Mouse (Mus musculus) testis, adult 2 months (tissue): Measurements from ENCODE around the gene Pard3. TPM values are rescaled to one million over a fixed set of nuclear protein-coding genes. Genes with fewer than 3 reads are reported as not detected.

ENCODE experiments used
- H3K27ac ChIP-seq: fragments of 200-500 bp; 2 replicates; pipeline ENCODE4 v1.5.1; 2012; ENCODE audit warnings: low read depth, low read length; ENCODE audit not compliant: control insufficient read depth, insufficient read depth
- H3K27me3 ChIP-seq: fragments of 200-500 bp; 2 replicates; pipeline ENCODE4 v1.6.1; 2012; ENCODE audit warnings: mild to moderate bottlenecking, low read length, moderate library complexity; ENCODE audit not compliant: control insufficient read depth, insufficient read depth
- H3K36me3 ChIP-seq: fragments of 200-500 bp; 2 replicates; pipeline ENCODE4 v1.6.1; 2012; ENCODE audit warnings: mild to moderate bottlenecking, low read length; ENCODE audit not compliant: control insufficient read depth, insufficient read depth
- H3K4me1 ChIP-seq: fragments of 200-500 bp; 2 replicates; pipeline ENCODE4 v1.6.1; 2012; ENCODE audit warnings: low read length; ENCODE audit not compliant: control insufficient read depth, insufficient read depth
- H3K4me3 ChIP-seq: fragments of 200-500 bp; 2 replicates; pipeline ENCODE4 v1.5.1; 2012; ENCODE audit warnings: low read depth, mild to moderate bottlenecking, low read length, moderate library complexity, mixed read lengths; ENCODE audit not compliant: control insufficient read depth
- CTCF ChIP-seq: fragments of 200-500 bp; IDR thresholded peaks from 2 replicates; pipeline ENCODE4 v1.5.1; 2012; ENCODE audit warnings: low read depth, mild to moderate bottlenecking, inconsistent platforms, low read length, moderate library complexity; ENCODE audit not compliant: control insufficient read depth, insufficient read depth, insufficient replicate concordance
- POLR2A ChIP-seq: fragments of 200-500 bp; IDR thresholded peaks from 2 replicates; pipeline ENCODE4 v1.6.1; 2012; ENCODE audit warnings: low read depth, mild to moderate bottlenecking, inconsistent platforms, low read length, moderate library complexity; ENCODE audit not compliant: control insufficient read depth
- polyA plus RNA-seq: library from polyadenylated mRNA; depleted of rRNA; stranded (reverse); fragments of >200 nt; gene quantifications from 2 replicates; pipeline ENCODE4 v1.2.3, GENCODE M21; 2012

Pard3 gene
- polyA plus RNA-seq, 1 experiment, result 4.1 TPM

DNA sequence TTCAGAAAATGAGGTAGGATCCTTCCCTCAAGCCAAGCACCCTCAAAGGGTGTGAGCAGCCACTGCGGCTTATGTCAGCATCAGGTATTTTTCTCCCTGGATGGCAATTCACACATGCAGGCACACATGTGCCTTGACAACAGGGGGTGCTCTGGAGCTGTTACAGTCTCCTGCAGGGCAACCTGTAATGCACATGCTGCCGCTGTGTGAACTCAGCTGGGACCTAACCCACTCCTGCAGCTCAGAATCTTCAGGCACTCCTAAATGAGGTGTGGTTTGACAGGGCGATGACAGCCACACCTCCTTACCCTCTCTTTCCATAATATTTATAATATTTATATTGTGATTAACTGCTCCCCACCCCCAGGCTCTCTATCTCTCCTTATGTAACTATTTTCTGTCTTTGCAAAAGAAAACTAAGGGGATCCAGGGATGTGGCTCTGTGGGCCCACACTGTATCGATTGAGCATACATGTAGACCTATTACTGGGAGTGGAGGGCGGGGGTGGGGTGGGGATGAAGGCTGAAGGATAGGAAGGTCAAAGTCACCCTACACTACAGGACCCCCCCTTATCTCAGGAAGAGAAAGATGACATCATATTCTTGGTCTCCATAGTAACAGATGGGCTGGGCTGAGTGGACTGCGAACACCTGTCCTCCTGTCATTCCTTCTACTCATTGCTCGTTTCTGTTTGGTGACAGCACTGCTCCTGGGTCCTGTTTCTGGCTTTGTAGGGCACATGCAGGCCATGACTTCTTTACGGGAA, 375.1 kb downstream of the Pard3 start:
- Histone ChIP-seq H3K4me1 (no peaks in the 10 kb centered on the region; the same call in 1 of the 2 replicates), H3K27me3 (no peaks in the 10 kb centered on the region), H3K4me3 (no peak overlapping the region), H3K27ac (no peak overlapping the region), H3K36me3 (no peaks in the 10 kb centered on the region)
- TF ChIP-seq POLR2A (no peak), CTCF (peak; percentile 37; the same call in 1 of the 2 replicates)

GRCm38 (mm10) chr8:127439392-127440160, 375.9 kb downstream of the Pard3 start:
- Histone ChIP-seq H3K4me1 (no peaks in the 10 kb centered on the region; the same call in 1 of the 2 replicates), H3K4me3 (no peak overlapping the region), H3K36me3 (no peaks in the 10 kb centered on the region), H3K27me3 (no peaks in the 10 kb centered on the region), H3K27ac (no peak overlapping the region)
- TF ChIP-seq POLR2A (no peak), CTCF (no peak)

DNA sequence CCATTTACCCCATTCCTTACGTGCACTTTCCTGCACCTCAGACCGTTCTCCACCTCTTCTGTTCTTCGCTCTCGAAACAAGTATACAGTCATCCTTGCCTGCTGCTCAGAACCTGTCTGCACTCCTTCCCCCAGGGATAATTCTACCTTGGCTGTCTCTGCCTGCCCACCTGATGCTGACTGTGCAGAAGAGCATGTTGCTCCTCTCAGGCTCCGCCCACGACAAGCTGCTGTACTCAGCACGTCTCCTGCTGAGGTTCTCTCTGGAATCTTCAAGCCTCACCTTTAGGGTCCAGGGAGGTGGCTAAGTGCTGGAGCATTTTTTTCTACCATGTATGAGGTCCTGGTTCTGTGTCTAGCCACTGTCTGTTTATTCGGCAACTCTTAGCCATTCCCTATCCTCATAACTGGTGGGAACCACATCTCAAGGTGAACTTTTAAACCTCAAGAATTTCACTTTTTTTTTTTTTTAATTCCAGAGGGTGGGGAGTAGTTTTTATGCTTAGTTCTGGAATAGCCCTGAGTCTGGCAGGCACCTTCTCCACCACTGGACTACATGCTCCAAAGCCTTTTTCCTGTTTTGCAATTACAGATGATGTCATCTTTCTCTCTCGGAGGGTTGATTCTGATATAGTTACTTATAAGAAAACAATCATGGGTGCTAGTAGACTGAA, 376.6 kb downstream of the Pard3 start:
- H3K4me3 ChIP-seq, result no peak overlapping the region
- H3K27ac ChIP-seq, result no peak overlapping the region
- no peaks in the 10 kb centered on the region; the same call in 1 of the 2 replicates for H3K4me1 ChIP-seq
- no peak for TF ChIP-seq POLR2A
- TF ChIP-seq CTCF, result no peak
- no peaks in the 10 kb centered on the region for H3K36me3 ChIP-seq
- H3K27me3 ChIP-seq, result no peaks in the 10 kb centered on the region

- Histone ChIP-seq H3K36me3 (no peaks in the 10 kb centered on the region), H3K4me1 (no peaks in the 10 kb centered on the region; the same call in 1 of the 2 replicates), H3K27ac (no peak overlapping the region), H3K27me3 (no peaks in the 10 kb centered on the region), H3K4me3 (no peak overlapping the region)
- TF ChIP-seq CTCF (no peak), POLR2A (no peak)
Measured at GRCm38 (mm10) chr8:127440834-127441485, 377.3 kb downstream of the Pard3 start.

GRCm38 (mm10) chr8:127447401-127447800, 383.7 kb downstream of the Pard3 start:
- Histone ChIP-seq H3K27ac (no peak overlapping the region), H3K4me1 (no peaks in the 10 kb centered on the region), H3K27me3 (no peaks in the 10 kb centered on the region), H3K4me3 (no peak overlapping the region), H3K36me3 (no peaks in the 10 kb centered on the region)
- no peak for TF ChIP-seq CTCF
- no peak for TF ChIP-seq POLR2A

- Histone ChIP-seq H3K27me3 (no peaks in the 10 kb centered on the region), H3K27ac (no peak overlapping the region), H3K36me3 (no peaks in the 10 kb centered on the region), H3K4me3 (no peak overlapping the region), H3K4me1 (no peaks in the 10 kb centered on the region)
- no peak for TF ChIP-seq POLR2A
Measured at GRCm38 (mm10) chr8:127449066-127449840, 385.6 kb downstream of the Pard3 start.
